Mouse (Mus musculus) thymus, postnatal 14 days (tissue): ENCODE measurements at regions not wholly inside any gene's neighbourhood (a gene's known extent, or its start where the extent isn't known, plus 50 kb on each side); places are given as distances from the start of the nearest gene placed in this dataset.

Source experiments
- DNase-seq: peaks from one replicate; pipeline ENCODE4 v3.0.0; 2021

- DNase-seq, result no peak
Measured at GRCm38 (mm10) chr1:183504103-183504841, 86.3 kb downstream of the Hhipl2 start.

GRCm38 (mm10) chr1:183507893-183508292 is 89.9 kb downstream of the Hhipl2 start:
- DNase-seq, result no peak

GRCm38 (mm10) chr1:183510759-183511158 is 92.7 kb downstream of the Hhipl2 start:
- peak; percentile 9 for DNase-seq

- DNase-seq, result no peak
Measured at GRCm38 (mm10) chr1:183513876-183514275, 95.9 kb downstream of the Hhipl2 start.

- DNase-seq, result no peak
Measured at GRCm38 (mm10) chr1:183514281-183514983, 96.4 kb downstream of the Hhipl2 start.

- DNase-seq, result no peak
Measured at GRCm38 (mm10) chr1:183514984-183515287, 96.9 kb downstream of the Hhipl2 start.

- DNase-seq, result no peak
Measured at GRCm38 (mm10) chr1:183516167-183516566, 98.2 kb downstream of the Hhipl2 start.

- no peak for DNase-seq
Measured at GRCm38 (mm10) chr1:183517236-183517635, 99.2 kb downstream of the Hhipl2 start.

- DNase-seq, result no peak
Measured at GRCm38 (mm10) chr1:183521569-183521968, 103.6 kb downstream of the Hhipl2 start.

GRCm38 (mm10) chr1:183533386-183533785 is 115.4 kb downstream of the Hhipl2 start:
- DNase-seq, result no peak

GRCm38 (mm10) chr1:183548752-183549387 is 130.9 kb downstream of the Hhipl2 start:
- no peak for DNase-seq

- DNase-seq, result no peak
Measured at GRCm38 (mm10) chr1:183552617-183553016, 134.6 kb downstream of the Hhipl2 start.

- DNase-seq, result no peak
Measured at GRCm38 (mm10) chr1:183553219-183553618, 135.2 kb downstream of the Hhipl2 start.

- no peak for DNase-seq
Measured at GRCm38 (mm10) chr1:183562853-183563252, 144.8 kb downstream of the Hhipl2 start.

GRCm38 (mm10) chr1:183573621-183574585 is 155.9 kb downstream of the Hhipl2 start:
- no peak for DNase-seq

GRCm38 (mm10) chr1:183584861-183585260 is 166.8 kb downstream of the Hhipl2 start:
- DNase-seq, result no peak

GRCm38 (mm10) chr1:183586406-183586805 is 168.4 kb downstream of the Hhipl2 start:
- no peak for DNase-seq

- no peak for DNase-seq
Measured at GRCm38 (mm10) chr1:183595306-183595705, 177.3 kb downstream of the Hhipl2 start.

GRCm38 (mm10) chr1:183600466-183600865 is 182.5 kb downstream of the Hhipl2 start:
- no peak for DNase-seq

GRCm38 (mm10) chr1:183611966-183612694 is 194.1 kb downstream of the Hhipl2 start:
- DNase-seq, result no peak

- no peak for DNase-seq
Measured at GRCm38 (mm10) chr1:183619451-183620059, 201.5 kb downstream of the Hhipl2 start.

GRCm38 (mm10) chr1:183622341-183622740 is 204.3 kb downstream of the Hhipl2 start:
- no peak for DNase-seq
